ENCODE assay signal across 14 mouse cellular contexts in the genomic region with DNA sequence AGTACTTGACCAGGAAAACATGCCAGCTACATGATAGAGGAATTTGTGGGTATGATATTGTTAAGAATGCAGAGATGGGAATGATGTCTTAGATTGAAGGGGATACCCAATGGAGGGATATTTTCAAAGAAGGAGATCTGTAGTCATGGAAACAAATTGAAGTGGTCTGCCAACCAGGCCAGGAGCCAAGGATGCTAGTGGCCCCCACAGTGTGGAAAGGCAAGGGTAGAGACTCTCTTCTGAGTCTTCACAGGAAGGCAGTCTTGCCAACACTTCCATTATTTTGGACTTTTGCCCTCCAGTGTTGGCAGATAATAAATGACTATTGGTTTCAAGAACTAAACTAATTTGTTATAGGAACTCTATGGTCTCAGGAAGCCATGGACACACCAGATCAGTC.
"Had no signal": no experiment of that assay in that cellular context is flagged by ENCODE, and none has a peak within 500 bp of the region (broad histone marks: within the 10 kb centered on the region; RNA-seq: fewer than 3 reads in every experiment).

No protein-coding gene starts in this region.

- H3K27ac ChIP-seq: kidney, embryonic 15.5 days; limb, embryonic 15.5 days; liver, embryonic 12.5 days; midbrain, embryonic 15.5 days; neural tube, embryonic 13.5 days; stomach, embryonic 15.5 days had no signal

- H3K27me3 ChIP-seq: kidney, embryonic 15.5 days; limb, embryonic 15.5 days; liver, embryonic 12.5 days; midbrain, embryonic 15.5 days; neural tube, embryonic 13.5 days; stomach, embryonic 15.5 days had no signal

- DNase-seq: kidney, postnatal 14 days; lung, embryonic 14.5 days; lung, postnatal 10 days; lung, postnatal 4 days; right cerebral cortex, postnatal 14 days; thymus, adult 2 months; thymus, postnatal 25 days had no signal

- ATAC-seq: liver, embryonic 12.5 days; midbrain, embryonic 15.5 days had no signal

- H3K36me3 ChIP-seq: kidney, embryonic 15.5 days; limb, embryonic 15.5 days; liver, embryonic 12.5 days; midbrain, embryonic 15.5 days; neural tube, embryonic 13.5 days; stomach, embryonic 15.5 days had no signal

- H3K9ac ChIP-seq: kidney, embryonic 15.5 days; limb, embryonic 15.5 days; liver, embryonic 12.5 days; lung, embryonic 14.5 days; midbrain, embryonic 15.5 days; neural tube, embryonic 13.5 days; stomach, embryonic 15.5 days had no signal

- H3K4me1 ChIP-seq: kidney, embryonic 15.5 days; limb, embryonic 15.5 days; liver, embryonic 12.5 days; neural tube, embryonic 13.5 days; stomach, embryonic 15.5 days had no signal

- H3K9me3 ChIP-seq: kidney, embryonic 15.5 days; limb, embryonic 15.5 days; liver, embryonic 12.5 days; midbrain, embryonic 15.5 days; neural tube, embryonic 13.5 days; stomach, embryonic 15.5 days had no signal

- H3K4me3 ChIP-seq: kidney, embryonic 15.5 days; limb, embryonic 15.5 days; liver, embryonic 12.5 days; midbrain, embryonic 15.5 days; neural tube, embryonic 13.5 days; stomach, embryonic 15.5 days had no signal

- H3K4me2 ChIP-seq: kidney, embryonic 15.5 days; limb, embryonic 15.5 days; liver, embryonic 12.5 days; lung, embryonic 14.5 days; midbrain, embryonic 11.5 days; midbrain, embryonic 15.5 days; neural tube, embryonic 13.5 days; stomach, embryonic 15.5 days had no signal
